Mouse (Mus musculus): ENCODE data around the gene Klk1b4. TPM values are rescaled to one million over a fixed set of nuclear protein-coding genes. Genes with fewer than 3 reads are reported as not detected.

Klk1b4 gene
- polyA plus RNA-seq, 1 experiment from 2014 or later, result not detected

DNA sequence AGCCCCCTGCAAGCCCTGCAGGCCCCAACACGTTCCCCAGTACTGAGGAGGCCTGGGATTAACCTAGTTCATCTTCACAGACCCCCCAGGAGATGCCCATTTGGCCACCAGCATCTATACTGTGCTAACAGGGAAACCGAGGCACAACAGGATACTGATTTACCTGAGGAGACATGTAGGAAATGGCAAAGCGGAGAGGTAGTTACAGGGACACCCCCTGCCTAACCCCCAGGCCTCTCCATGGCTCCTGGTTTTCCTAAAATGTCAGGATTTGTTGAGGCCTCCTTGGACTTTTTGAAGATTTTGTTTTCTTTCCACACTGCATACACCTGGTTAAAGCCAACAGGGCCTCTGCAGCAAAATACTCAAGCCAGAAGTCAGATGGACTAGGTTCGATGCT is 50.0 kb downstream of the Klk1b4 start, which contains the start of gene Acp4:
Acp4 (minus strand) TSS at position 101 of the 400 bp plus-strand sequence.
- ATAC-seq (ENCODE audit: insufficient number of reproducible peaks, insufficient read depth, low FRiP score, low TSS enrichment), result no peak
- Histone ChIP-seq H3K4me1 (no peaks in the 10 kb centered on the region), H3K9ac (no peak within 1 kb of the TSS), H3K36me3 (peaks cover 16% of the 10 kb centered on the region), H3K27me3 (peaks cover 6% of the 10 kb centered on the region; the same call in 1 of the 2 replicates), H3K27ac (no peak within 1 kb of the TSS), H3K9me3 (no peaks in the 10 kb centered on the region), H3K4me2 (replicated peaks) (no peak within 1 kb of the TSS), H3K4me3 (no peak within 1 kb of the TSS)
- WGBS, result 79% methylated on average over 4 of the region's 4 CpGs

GRCm38 (mm10) chr7:44260410-44260809 is 53.2 kb downstream of the Klk1b4 start:
- no peak overlapping the region for H3K4me3 ChIP-seq
- H3K9ac ChIP-seq, result no peak overlapping the region
- no peaks in the 10 kb centered on the region for H3K36me3 ChIP-seq
- ATAC-seq (ENCODE audit: insufficient number of reproducible peaks, insufficient read depth, low FRiP score, low TSS enrichment), result no peak
- H3K4me2 ChIP-seq (replicated peaks), result no peak overlapping the region
- H3K9me3 ChIP-seq, result no peaks in the 10 kb centered on the region
- peaks cover 18% of the 10 kb centered on the region for H3K27me3 ChIP-seq
- peaks cover 5% of the 10 kb centered on the region; the same call in 1 of the 2 replicates for H3K4me1 ChIP-seq
- H3K27ac ChIP-seq, result no peak overlapping the region
- 73% methylated on average over 6 of the region's 6 CpGs for WGBS

DNA sequence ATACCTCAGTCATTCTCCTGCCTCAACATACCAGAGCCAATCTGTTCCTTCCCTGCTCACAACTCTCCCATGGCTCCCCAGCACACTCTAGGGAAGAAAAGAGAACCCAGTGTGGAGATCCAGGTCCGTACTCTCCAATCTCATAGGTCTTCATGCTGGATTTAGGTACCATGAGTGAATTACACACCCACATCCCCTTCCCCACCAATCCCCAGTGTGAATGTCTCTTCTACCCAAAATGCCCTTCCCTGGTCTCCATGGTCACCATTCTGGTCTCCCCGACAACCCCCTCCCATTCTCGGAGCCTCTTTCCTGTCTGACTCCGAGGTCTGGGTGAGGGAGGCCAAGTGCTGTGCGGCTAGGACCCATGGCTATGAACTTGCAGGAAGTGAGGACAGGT is 53.9 kb downstream of the Klk1b4 start, which contains the start of gene Gm15517:
Gm15517 (plus strand) TSS at position 301 of the 400 bp plus-strand sequence.
- H3K9me3 ChIP-seq, result no peaks in the 10 kb centered on the region
- H3K4me1 ChIP-seq, result peaks cover 5% of the 10 kb centered on the region; the same call in 1 of the 2 replicates
- no peaks in the 10 kb centered on the region for H3K36me3 ChIP-seq
- no peak within 1 kb of the TSS for H3K4me3 ChIP-seq
- peaks cover 18% of the 10 kb centered on the region for H3K27me3 ChIP-seq
- no peak within 1 kb of the TSS for H3K9ac ChIP-seq
- WGBS, result 54% methylated on average over 5 of the region's 5 CpGs
- H3K4me2 ChIP-seq (replicated peaks), result no peak within 1 kb of the TSS
- no peak within 1 kb of the TSS for H3K27ac ChIP-seq
- no peak for ATAC-seq (ENCODE audit: insufficient number of reproducible peaks, insufficient read depth, low FRiP score, low TSS enrichment)

Other genes starting within 250 kb of the Klk1b4 start
- not detected in 2 replicates for gene Klk1b1, start 240.7 kb upstream of the Klk1b4 start, polyA plus RNA-seq (2016; fragmentation: Nextera tagmentation; extraction: Ambion mirVana)
- not detected in 2 replicates for gene Klk1b9, start 231.4 kb upstream of the Klk1b4 start, polyA plus RNA-seq (2016; fragmentation: Nextera tagmentation; extraction: Ambion mirVana)
- gene Klk1b11, start 211.6 kb upstream of the Klk1b4 start, polyA plus RNA-seq (2016; fragmentation: Nextera tagmentation; extraction: Ambion mirVana), result not detected in 2 replicates
- not detected in 2 replicates for gene Klk1b26, start 195.3 kb upstream of the Klk1b4 start, polyA plus RNA-seq (2016; fragmentation: Nextera tagmentation; extraction: Ambion mirVana)
- not detected in 2 replicates for gene Klk1b27, start 155.1 kb upstream of the Klk1b4 start, polyA plus RNA-seq (2016; fragmentation: Nextera tagmentation; extraction: Ambion mirVana)
- gene Klk1b21, start 105.1 kb upstream of the Klk1b4 start, polyA plus RNA-seq (2016; fragmentation: Nextera tagmentation; extraction: Ambion mirVana), result not detected in 2 replicates
- not detected in 2 replicates for gene Klk1b22, start 94.8 kb upstream of the Klk1b4 start, polyA plus RNA-seq (2016; fragmentation: Nextera tagmentation; extraction: Ambion mirVana)
- not detected in 2 replicates for gene Klk1b16, start 70.7 kb upstream of the Klk1b4 start, polyA plus RNA-seq (2016; fragmentation: Nextera tagmentation; extraction: Ambion mirVana)
- not detected in 2 replicates for gene Klk1b24, start 19.2 kb upstream of the Klk1b4 start, polyA plus RNA-seq (2016; fragmentation: Nextera tagmentation; extraction: Ambion mirVana)
- not detected in 2 replicates for gene Klk1b3, start 9.2 kb upstream of the Klk1b4 start, polyA plus RNA-seq (2016; fragmentation: Nextera tagmentation; extraction: Ambion mirVana)
- not detected in 2 replicates for gene Klk1b5, start 8.5 kb downstream of the Klk1b4 start, polyA plus RNA-seq (2016; fragmentation: Nextera tagmentation; extraction: Ambion mirVana)
- gene Klk1, start 17.9 kb downstream of the Klk1b4 start, polyA plus RNA-seq (2016; fragmentation: Nextera tagmentation; extraction: Ambion mirVana), result not detected in 2 replicates
- 0.15 TPM in 1 of 2 replicates, not detected in the other for gene Gm36864, start 28.7 kb downstream of the Klk1b4 start, polyA plus RNA-seq (2016; fragmentation: Nextera tagmentation; extraction: Ambion mirVana)
- gene 1700028J19Rik, start 39.3 kb downstream of the Klk1b4 start, polyA plus RNA-seq (2016; fragmentation: Nextera tagmentation; extraction: Ambion mirVana), result 0.58 and 0.84 TPM in 2 replicates
- 208 and 212 TPM in 2 replicates for gene 2410002F23Rik, start 39.3 kb downstream of the Klk1b4 start, polyA plus RNA-seq (2016; fragmentation: Nextera tagmentation; extraction: Ambion mirVana)
- 0.10 TPM in 1 of 2 replicates, not detected in the other for gene Acp4, start 49.9 kb downstream of the Klk1b4 start, polyA plus RNA-seq (2016; fragmentation: Nextera tagmentation; extraction: Ambion mirVana)
- not detected in 2 replicates for gene Gm15517, start 54.0 kb downstream of the Klk1b4 start, polyA plus RNA-seq (2016; fragmentation: Nextera tagmentation; extraction: Ambion mirVana)
- 1.9 and 2.3 TPM in 2 replicates for gene Clec11a, start 99.5 kb downstream of the Klk1b4 start, polyA plus RNA-seq (2016; fragmentation: Nextera tagmentation; extraction: Ambion mirVana)
- 2.4 and 3.8 TPM in 2 replicates for gene Shank1, start 102.8 kb downstream of the Klk1b4 start, polyA plus RNA-seq (2016; fragmentation: Nextera tagmentation; extraction: Ambion mirVana)
- gene Syt3, start 176.7 kb downstream of the Klk1b4 start, polyA plus RNA-seq (2016; fragmentation: Nextera tagmentation; extraction: Ambion mirVana), result 2.9 and 3.3 TPM in 2 replicates
- 0.86 and 1.1 TPM in 2 replicates for gene 1700008O03Rik, start 178.4 kb downstream of the Klk1b4 start, polyA plus RNA-seq (2016; fragmentation: Nextera tagmentation; extraction: Ambion mirVana)
- 2.3 and 2.6 TPM in 2 replicates for gene Lrrc4b, start 221.6 kb downstream of the Klk1b4 start, polyA plus RNA-seq (2016; fragmentation: Nextera tagmentation; extraction: Ambion mirVana)

Data from embryonic facial prominence, embryonic 12.5 days (tissue).